Mouse (Mus musculus) CH12.LX (cell line): ENCODE results near the gene Pus7l. TPM values are rescaled to one million over a fixed set of nuclear protein-coding genes. Genes with fewer than 3 reads are reported as not detected.

Experiments
- DNase-seq: peaks from one replicate; pipeline ENCODE4 v3.0.0-alpha.2; 2013; ENCODE audit errors: extremely low read depth
- H3K27ac ChIP-seq: 2 replicates; pipeline ENCODE4 v1.5.1; 2012; ENCODE audit warnings: low read depth, mild to moderate bottlenecking, control low read depth, moderate library complexity; ENCODE audit not compliant: insufficient read depth
- H3K27me3 ChIP-seq: replicated peaks from 2 replicates; pipeline ENCODE3; 2012; ENCODE audit warnings: inconsistent platforms
- H3K36me3 ChIP-seq, 2 experiments: replicated peaks in 1 of 2; 2 replicates each; pipeline versions ENCODE3 to v1.6.1; 2012; ENCODE audit warnings: inconsistent platforms in 1 of 2, low read length in 1 of 2, mild to moderate bottlenecking in 1 of 2, mixed read lengths in 1 of 2, moderate library complexity in 1 of 2; ENCODE audit not compliant: control insufficient read depth in 1 of 2, insufficient read depth in 1 of 2
- H3K4me1 ChIP-seq, 2 experiments: 2 replicates each; pipeline ENCODE4 v1.6.1; 2012; ENCODE audit warnings: inconsistent platforms in 1 of 2, moderate library complexity in 1 of 2; ENCODE audit not compliant: insufficient read depth in 2 of 2, control insufficient read depth in 1 of 2
- H3K4me2 ChIP-seq: 2 replicates; pipeline ENCODE4 v1.6.1; 2012; ENCODE audit warnings: low read depth, mild to moderate bottlenecking, control low read depth; ENCODE audit not compliant: poor library complexity, insufficient read depth, severe bottlenecking
- H3K4me3 ChIP-seq, 3 experiments: fragments of 150-350 bp in 1 of 3; sonication (generic) in 1 of 3; replicated peaks in 1 of 3; 2 replicates each; pipeline versions ENCODE3 to v1.5.1; 2011 to 2012; ENCODE audit warnings: low read depth in 2 of 3, low read length in 2 of 3, mild to moderate bottlenecking in 2 of 3, moderate library complexity in 2 of 3, control low read depth in 1 of 3, improper control_type of control experiment in 1 of 3, inconsistent platforms in 1 of 3, mixed read lengths in 1 of 3; ENCODE audit not compliant: poor library complexity in 1 of 3
- H3K79me2 ChIP-seq: replicated peaks from 2 replicates; pipeline ENCODE4 v1.6.1; 2012; ENCODE audit warnings: mild to moderate bottlenecking, moderate library complexity; ENCODE audit not compliant: control insufficient read depth, poor library complexity, insufficient read depth, severe bottlenecking; ENCODE audit errors: extremely low read depth
- H3K9ac ChIP-seq: 2 replicates; pipeline ENCODE4 v1.6.1; 2012; ENCODE audit warnings: low read depth, mild to moderate bottlenecking, control low read depth, moderate library complexity; ENCODE audit not compliant: insufficient read depth
- H3K9me3 ChIP-seq: replicated peaks from 2 replicates; pipeline ENCODE3; 2012; ENCODE audit warnings: low read length, inconsistent platforms, mixed read lengths
- BHLHE40 ChIP-seq: IDR thresholded peaks from 2 replicates; pipeline ENCODE4 v1.6.1; 2011; ENCODE audit warnings: mild to moderate bottlenecking, low read depth, low read length, improper control_type of control experiment
- EP300 ChIP-seq: IDR thresholded peaks from 2 replicates; pipeline ENCODE4 v1.6.1; 2011; ENCODE audit warnings: low read length, improper control_type of control experiment
- ETS1 ChIP-seq: conservative IDR thresholded peaks from 2 replicates; pipeline ENCODE4 v1.6.1; 2012; ENCODE audit warnings: low read depth, mild to moderate bottlenecking, inconsistent platforms, low read length, improper control_type of control experiment, moderate library complexity
- IRF4 ChIP-seq: IDR thresholded peaks from 2 replicates; pipeline ENCODE4 v1.6.1; 2014; ENCODE audit warnings: low read depth, mild to moderate bottlenecking, inconsistent platforms, low read length, improper control_type of control experiment
- JUN ChIP-seq: IDR thresholded peaks from 2 replicates; pipeline ENCODE4 v1.6.1; 2011; ENCODE audit warnings: low read depth, mild to moderate bottlenecking, low read length, improper control_type of control experiment, moderate library complexity; ENCODE audit not compliant: insufficient read depth
- JUND ChIP-seq: conservative IDR thresholded peaks from 2 replicates; pipeline ENCODE4 v1.6.1; 2011; ENCODE audit warnings: low read depth, low read length, improper control_type of control experiment
- KAT2A ChIP-seq: IDR thresholded peaks from 2 replicates; pipeline ENCODE4 v1.6.1; 2012; ENCODE audit warnings: low read length, improper control_type of control experiment, inconsistent platforms; ENCODE audit not compliant: insufficient replicate concordance
- MAX ChIP-seq: IDR thresholded peaks from 2 replicates; pipeline ENCODE4 v1.6.1; 2011; ENCODE audit warnings: low read length, improper control_type of control experiment
- MAZ ChIP-seq: IDR thresholded peaks from 2 replicates; pipeline ENCODE4 v1.6.1; 2012; ENCODE audit warnings: low read depth, mild to moderate bottlenecking, inconsistent platforms, low read length, improper control_type of control experiment, moderate library complexity
- MEF2A ChIP-seq: IDR thresholded peaks from 2 replicates; pipeline ENCODE4 v1.6.1; 2014; ENCODE audit warnings: low read depth, mild to moderate bottlenecking, inconsistent platforms, low read length, improper control_type of control experiment, borderline replicate concordance
- MXI1 ChIP-seq: IDR thresholded peaks from 2 replicates; pipeline ENCODE4 v1.6.1; 2011; ENCODE audit warnings: mild to moderate bottlenecking, low read depth, low read length, improper control_type of control experiment
- MYC ChIP-seq: IDR thresholded peaks from 2 replicates; pipeline ENCODE4 v1.6.1; 2011; ENCODE audit warnings: low read depth, mild to moderate bottlenecking, improper control_type of control experiment, low read length
- PAX5 ChIP-seq: IDR thresholded peaks from 2 replicates; pipeline ENCODE4 v1.6.1; 2012; ENCODE audit warnings: low read length, inconsistent platforms, mixed read lengths
- RCOR1 ChIP-seq: conservative IDR thresholded peaks from 2 replicates; pipeline ENCODE4 v1.6.1; 2012; ENCODE audit warnings: low read depth, mild to moderate bottlenecking, inconsistent platforms, low read length, improper control_type of control experiment
- SMC3 ChIP-seq: IDR thresholded peaks from 2 replicates; pipeline ENCODE4 v1.6.1; 2011; ENCODE audit warnings: low read depth, low read length, improper control_type of control experiment
- TBP ChIP-seq: conservative IDR thresholded peaks from 2 replicates; pipeline ENCODE4 v1.6.1; 2011; ENCODE audit warnings: low read depth, low read length, improper control_type of control experiment
- TCF12 ChIP-seq: IDR thresholded peaks from 2 replicates; pipeline ENCODE4 v1.6.1; 2014; ENCODE audit warnings: low read depth, mild to moderate bottlenecking, inconsistent platforms, low read length, improper control_type of control experiment
- USF1 ChIP-seq: IDR thresholded peaks from 2 replicates; pipeline ENCODE4 v1.6.1; 2014; ENCODE audit warnings: low read depth, mild to moderate bottlenecking, inconsistent platforms, low read length, improper control_type of control experiment
- dilution Hi-C: fragments of 300-500 bp; cut with MboI; formaldehyde crosslinking; loops from 2 replicates; pipeline ENCODE4 v1.14.3; 2020; ENCODE audit warnings: low sequenced_read_pairs; ENCODE audit not compliant: extremely low pct_unique_long_range_greater_than_20kb, extremely low pct_ligation_motif_present
- in situ Hi-C: fragments of 300-500 bp; cut with MboI; formaldehyde crosslinking; loops from 3 replicates; pipeline ENCODE4 v1.14.3; 2019; ENCODE audit warnings: low sequenced_read_pairs, low pct_ligation_motif_present, low pct_unique_long_range_greater_than_20kb, mixed read lengths
- polyA plus RNA-seq: library from polyadenylated mRNA; unstranded; fragments of >175 nt; gene quantifications from 2 replicates; pipeline ENCODE4 v1.2.1, GENCODE M21; 2012; ENCODE audit warnings: low read depth; ENCODE audit not compliant: insufficient read length
- total RNA-seq, 2 experiments: library from RNA; depleted of rRNA; stranded (reverse); fragments of 300-350 nt in 1 of 2; fragments of >200 nt in 1 of 2; gene quantifications; 2 replicates each; pipeline ENCODE4 v1.2.3; 2012 to 2014

Gene Pus7l
- total and polyA plus RNA-seq, 3 experiments, result 14.8 to 16.9 (median 15.2) TPM

- Histone ChIP-seq H3K27me3 (no peaks in the 10 kb centered on the region), H3K4me3 (no peak overlapping the region), H3K4me1 (peaks cover 5 to 7% of the 10 kb centered on the region in 2 experiments; a peak in 3 of 4 replicates), H3K9me3 (no peaks in the 10 kb centered on the region), H3K36me3 (no peaks in the 10 kb centered on the region), H3K79me2 (no peaks in the 10 kb centered on the region), H3K27ac (no peak overlapping the region), H3K4me2 (no peak overlapping the region), H3K9ac (no peak overlapping the region)
- peak; percentile 82 for DNase-seq
- dilution Hi-C loops (no loop called here), in situ Hi-C loops (no loop called here)
- TF ChIP-seq KAT2A, result no peak
- TF ChIP-seq TCF12, result peak; percentile 29; the same call in 1 of the 2 replicates
- TF ChIP-seq MEF2A, result 0 out of 2 replicates have a peak, but pooled peaks have one; percentile 48
- no peak for TF ChIP-seq RCOR1
- TF ChIP-seq TBP, result no peak
- peak; percentile 85 for TF ChIP-seq EP300
- peak; percentile 79 for TF ChIP-seq ETS1
- TF ChIP-seq JUN, result peak; percentile 73
- no peak for TF ChIP-seq PAX5
- TF ChIP-seq JUND, result peak; percentile 87
- peak; percentile 90 for TF ChIP-seq MYC
- peak; percentile 85 for TF ChIP-seq MAX
- TF ChIP-seq BHLHE40, result peak; percentile 92
- peak; percentile 91 for TF ChIP-seq IRF4
- TF ChIP-seq SMC3, result no peak
- no peak; the same call in 1 of the 2 replicates for TF ChIP-seq MXI1
- TF ChIP-seq USF1, result 0 out of 2 replicates have a peak, but pooled peaks have one; percentile 3
- no peak for TF ChIP-seq MAZ
Observed at GRCm38 (mm10) chr15:94475975-94476374, 67.4 kb downstream of the Pus7l start.

Other genes with a start within 250 kb of the Pus7l start
- 0.46 and 0.68 TPM in 2 replicates for gene Adamts20, start 78.1 kb downstream of the Pus7l start, total RNA-seq (2012; rRNA removed)
- 0.50 and 1.5 TPM in 2 replicates for gene Adamts20, start 78.1 kb downstream of the Pus7l start, total RNA-seq (2014; rRNA removed)
- gene Adamts20, start 78.1 kb downstream of the Pus7l start, polyA plus RNA-seq, result 0.37 and 0.85 TPM in 2 replicates
- 11.9 and 15.3 TPM in 2 replicates for gene Irak4, start 96 bp upstream of the Pus7l start, total RNA-seq (2012; rRNA removed)
- 7.6 and 7.7 TPM in 2 replicates for gene Irak4, start 96 bp upstream of the Pus7l start, total RNA-seq (2014; rRNA removed)
- 11.6 and 14.4 TPM in 2 replicates for gene Irak4, start 96 bp upstream of the Pus7l start, polyA plus RNA-seq
- gene Twf1, start 46.3 kb upstream of the Pus7l start, total RNA-seq (2012; rRNA removed), result 10.4 and 13.0 TPM in 2 replicates
- 33.4 and 37.0 TPM in 2 replicates for gene Twf1, start 46.3 kb upstream of the Pus7l start, total RNA-seq (2014; rRNA removed)
- gene Twf1, start 46.3 kb upstream of the Pus7l start, polyA plus RNA-seq, result 24.7 and 30.1 TPM in 2 replicates
- gene Tmem117, start 85.7 kb upstream of the Pus7l start, total RNA-seq (2012; rRNA removed), result not detected in 2 replicates
- gene Tmem117, start 85.7 kb upstream of the Pus7l start, total RNA-seq (2014; rRNA removed), result not detected in 2 replicates
- not detected in 2 replicates for gene Tmem117, start 85.7 kb upstream of the Pus7l start, polyA plus RNA-seq